Mouse (Mus musculus) lung, adult 2 months (tissue): Measurements from ENCODE around the gene Gse1. TPM values are rescaled to one million over a fixed set of nuclear protein-coding genes. Genes with fewer than 3 reads are reported as not detected.

ENCODE experiments used
- DNase-seq: peaks from one replicate; pipeline ENCODE4 v3.0.0; 2022
- H3K4me1 ChIP-seq: fragments of 200-500 bp; 2 replicates; pipeline ENCODE4 v1.6.1; 2011; ENCODE audit warnings: low read length; ENCODE audit not compliant: control insufficient read depth, insufficient read depth
- H3K4me3 ChIP-seq: fragments of 200-500 bp; replicated peaks from 2 replicates; pipeline ENCODE3; 2011; ENCODE audit warnings: low read depth, mild to moderate bottlenecking, control low read depth, low read length; ENCODE audit errors: extremely low read depth
- CTCF ChIP-seq: fragments of 200-500 bp; IDR thresholded peaks from 2 replicates; pipeline ENCODE4 v1.5.1; 2011; ENCODE audit warnings: mild to moderate bottlenecking, low read length, control low read depth; ENCODE audit not compliant: insufficient read depth
- POLR2A ChIP-seq: fragments of 200-500 bp; IDR thresholded peaks from 2 replicates; pipeline ENCODE4 v1.6.1; 2011; ENCODE audit warnings: low read depth, mild to moderate bottlenecking, control low read depth, low read length, borderline replicate concordance; ENCODE audit errors: extremely low read depth
- WGBS: fragments of 180-500 bp; shearing (Covaris S2); methylation state at CpG from one replicate; pipeline ENCODE4 v1.1.7; 2018; 5-methylcytosine and 5-hydroxymethylcytosine counted together
- polyA plus RNA-seq: library from polyadenylated mRNA; depleted of rRNA; stranded (reverse); fragments of >200 nt; gene quantifications from 2 replicates; pipeline ENCODE4 v1.2.3, GENCODE M21; 2012

Gse1 gene
- polyA plus RNA-seq, 1 experiment, result 35.6 TPM

DNA sequence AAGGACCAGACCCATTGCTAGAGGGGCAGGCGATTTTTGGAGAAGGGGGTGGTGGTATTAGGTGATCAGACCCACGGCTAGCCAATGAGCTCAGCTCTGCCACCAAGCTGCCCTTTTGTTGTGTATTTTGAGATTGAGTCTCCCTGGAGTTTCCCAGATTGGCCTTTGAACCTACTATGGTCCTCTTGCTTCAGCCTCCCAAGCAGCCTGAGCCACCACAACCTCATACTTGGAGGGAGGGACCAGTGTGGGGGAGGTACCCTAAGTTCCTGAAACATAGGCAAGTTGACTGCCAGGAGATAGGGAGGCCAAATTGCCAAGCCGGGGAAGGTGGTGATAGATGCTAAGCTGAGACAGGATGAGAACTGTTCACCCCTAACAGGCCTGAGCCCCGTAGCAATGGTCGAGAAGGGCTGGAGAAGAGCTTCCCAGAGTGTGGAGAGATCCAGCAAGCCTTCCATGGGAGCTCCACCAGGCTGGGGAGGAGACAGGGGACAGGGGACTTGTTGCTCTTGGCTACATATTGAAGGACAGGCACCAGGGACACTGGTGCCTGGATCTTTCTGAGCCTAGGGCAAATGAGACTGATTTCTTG lies 282.7 kb downstream of the Gse1 start:
- TF ChIP-seq POLR2A (no peak), CTCF (no peak)
- DNase-seq, result no peak

DNA sequence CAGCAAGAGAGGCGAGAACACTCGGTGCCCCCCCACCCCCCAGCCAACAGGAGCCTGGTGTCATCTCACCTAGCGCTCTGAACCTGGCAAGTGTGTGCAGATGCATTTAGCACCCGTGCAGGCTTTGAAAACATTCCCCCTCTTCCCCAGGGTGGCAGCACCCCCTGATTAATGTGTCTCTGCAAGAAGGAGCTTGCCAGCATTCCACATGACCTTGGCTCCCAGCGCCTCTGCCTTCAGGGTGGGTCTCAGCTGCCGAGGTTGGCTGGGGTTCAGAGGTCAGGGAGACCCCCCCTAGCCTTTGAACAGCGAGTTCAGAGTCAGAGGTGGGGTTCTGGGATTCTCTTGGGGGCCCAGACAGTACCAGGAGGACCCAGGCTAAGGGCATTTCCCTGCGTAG lies 283.5 kb downstream of the Gse1 start:
- 56% methylated on average over 8 of the region's 8 CpGs for WGBS
- DNase-seq, result no peak

More for the DNA sequence above, 282.7 kb downstream of the Gse1 start:
- H3K4me1 ChIP-seq, result peaks cover 17% of the 10 kb centered on the region
- WGBS, result 54% methylated on average over 5 of the region's 5 CpGs
- no peak overlapping the region for H3K4me3 ChIP-seq

DNA sequence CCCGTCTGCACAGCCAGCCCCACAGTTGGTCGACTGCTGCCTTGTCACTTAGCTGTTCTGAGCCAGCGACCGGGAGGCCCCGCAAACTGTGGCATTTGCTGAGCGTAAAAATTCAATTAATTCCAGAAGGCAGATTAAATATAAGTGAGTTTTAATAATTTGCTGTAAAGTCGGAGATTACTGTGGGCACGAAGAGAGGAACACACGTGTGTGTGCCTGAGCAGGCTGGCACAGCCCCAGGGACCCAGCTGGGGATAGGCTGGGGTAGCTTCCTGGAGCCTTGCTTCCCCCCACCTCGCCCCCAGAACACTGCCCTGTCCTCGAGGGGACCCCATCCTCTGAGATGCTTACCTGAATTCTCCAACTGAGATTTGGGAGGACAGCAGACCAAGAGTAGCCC lies 284.1 kb downstream of the Gse1 start:
- WGBS, result 73% methylated on average over 11 of the region's 11 CpGs
- no peak for DNase-seq
- no peak for TF ChIP-seq CTCF
- Histone ChIP-seq H3K4me3 (no peak overlapping the region), H3K4me1 (peaks cover 13% of the 10 kb centered on the region)

More for the DNA sequence above, 283.5 kb downstream of the Gse1 start:
- H3K4me1 ChIP-seq, result peaks cover 14% of the 10 kb centered on the region
- no peak overlapping the region for H3K4me3 ChIP-seq
- TF ChIP-seq CTCF, result no peak
- no peak for TF ChIP-seq POLR2A

DNA sequence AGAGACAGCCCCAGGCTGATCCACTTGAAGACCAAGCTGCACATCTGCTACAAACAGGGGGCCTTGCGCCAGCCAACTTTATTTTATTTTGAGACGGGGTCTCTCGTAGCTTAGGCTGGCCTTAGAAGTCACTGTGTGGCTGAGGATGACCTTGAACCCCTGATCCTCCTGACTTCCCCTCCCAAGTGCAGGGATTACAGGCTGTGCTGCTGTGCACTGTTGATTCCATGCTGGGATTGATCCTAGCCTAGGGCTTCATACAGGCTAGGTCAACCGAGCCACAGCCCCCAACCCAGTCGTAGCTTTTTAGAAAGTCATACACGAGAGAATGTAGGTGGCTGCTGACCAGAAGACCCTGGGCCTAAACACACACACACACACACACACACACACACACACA lies 284.9 kb downstream of the Gse1 start:
- H3K4me1 ChIP-seq, result peaks cover 14% of the 10 kb centered on the region
- H3K4me3 ChIP-seq, result no peak overlapping the region
- no peak for DNase-seq
- TF ChIP-seq POLR2A, result no peak
- no peak for TF ChIP-seq CTCF
- WGBS, result 87% methylated on average over 6 of the region's 6 CpGs

DNA sequence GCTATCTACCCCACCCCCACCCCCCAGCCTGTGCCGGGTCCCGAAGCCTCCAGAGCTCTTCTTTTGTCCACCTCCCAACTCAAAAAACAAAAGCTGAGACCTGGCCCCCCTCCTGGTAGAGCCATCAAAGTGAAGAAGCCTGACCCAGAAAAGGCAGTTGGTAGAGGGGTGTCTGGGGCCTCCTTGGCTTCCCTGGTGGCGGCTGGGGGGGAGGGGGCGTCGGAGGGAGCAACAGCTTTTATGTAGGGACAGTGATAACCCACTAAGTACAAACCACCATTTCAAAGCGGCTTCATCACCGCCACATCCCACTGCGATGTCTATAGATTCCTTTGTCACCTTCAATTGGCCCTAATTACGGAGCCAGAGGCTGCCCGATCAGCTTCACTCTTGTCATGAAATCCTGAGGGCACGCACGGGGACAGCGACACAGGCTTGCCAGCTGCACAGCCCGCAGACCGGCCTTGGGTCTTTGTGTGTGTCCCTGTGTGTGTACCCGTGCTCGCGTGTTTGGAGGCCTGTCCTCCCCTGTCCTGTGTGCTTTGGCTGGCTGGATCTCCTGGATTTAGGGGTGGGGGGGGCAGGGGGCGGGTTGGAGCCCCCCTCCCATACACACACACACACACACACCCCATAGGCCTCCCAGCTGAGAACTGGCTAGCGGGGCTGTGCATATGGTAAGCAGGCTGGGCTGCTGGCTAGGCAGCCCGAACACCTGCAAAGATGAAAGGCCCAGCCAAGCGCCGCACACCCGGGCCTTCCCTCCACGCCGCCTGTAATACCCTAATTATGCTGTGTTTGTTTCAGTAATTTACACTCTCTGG lies 285.6 kb downstream of the Gse1 start:
- TF ChIP-seq CTCF (no peak), POLR2A (no peak)
- no peak for DNase-seq
- 77% methylated on average over 26 of the region's 26 CpGs for WGBS
- Histone ChIP-seq H3K4me3 (no peak overlapping the region), H3K4me1 (peaks cover 15% of the 10 kb centered on the region)

DNA sequence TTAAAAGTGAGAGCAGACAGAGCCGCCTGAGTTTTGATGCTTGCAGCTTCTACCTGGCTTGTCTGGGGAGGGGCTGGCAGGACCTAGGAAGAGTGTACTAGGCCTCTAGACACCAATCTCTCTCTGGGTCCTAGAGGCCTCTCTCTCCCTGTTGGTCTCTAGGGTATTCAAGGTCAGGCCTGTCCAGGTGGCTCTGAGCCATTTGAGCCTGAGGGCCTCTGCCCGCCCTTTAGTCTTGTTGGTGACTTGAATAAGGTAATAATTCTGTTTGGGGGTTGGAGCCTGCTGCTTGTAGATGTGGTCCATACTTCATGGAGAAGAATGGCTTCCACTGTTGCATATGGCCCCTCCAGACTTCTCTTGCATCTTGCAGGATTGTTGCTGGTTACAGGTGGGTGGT lies 287.0 kb downstream of the Gse1 start:
- no peak for DNase-seq
- TF ChIP-seq POLR2A (no peak), CTCF (no peak)
- no peak overlapping the region for H3K4me3 ChIP-seq
- H3K4me1 ChIP-seq, result peaks cover 4% of the 10 kb centered on the region; the same call in 1 of the 2 replicates
- 90% methylated on average over 2 of the region's 2 CpGs for WGBS

DNA sequence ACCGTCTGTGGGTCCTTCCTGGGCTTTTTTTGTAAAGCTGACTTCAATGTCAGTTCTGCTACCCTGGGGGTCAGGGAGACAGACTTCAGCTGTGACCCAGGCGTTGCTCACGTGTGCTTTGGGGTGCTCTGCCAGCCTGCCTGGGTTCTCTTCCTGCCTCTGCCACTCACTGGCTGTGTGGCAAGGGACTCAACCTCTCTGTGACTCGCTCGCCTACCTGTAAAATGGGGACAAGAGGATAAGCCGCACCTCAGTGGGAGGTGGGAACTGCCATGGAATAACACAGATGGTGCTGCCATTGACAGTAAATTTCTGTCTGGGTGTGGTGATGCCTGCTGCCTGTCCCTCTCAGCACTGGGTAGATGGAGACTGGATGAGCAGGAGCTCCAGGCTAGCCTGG lies 287.4 kb downstream of the Gse1 start:
- H3K4me1 ChIP-seq, result peaks cover 6% of the 10 kb centered on the region; the same call in 1 of the 2 replicates
- TF ChIP-seq POLR2A (no peak), CTCF (no peak)
- WGBS, result 86% methylated on average over 6 of the region's 6 CpGs
- no peak for DNase-seq
- no peak overlapping the region for H3K4me3 ChIP-seq

DNA sequence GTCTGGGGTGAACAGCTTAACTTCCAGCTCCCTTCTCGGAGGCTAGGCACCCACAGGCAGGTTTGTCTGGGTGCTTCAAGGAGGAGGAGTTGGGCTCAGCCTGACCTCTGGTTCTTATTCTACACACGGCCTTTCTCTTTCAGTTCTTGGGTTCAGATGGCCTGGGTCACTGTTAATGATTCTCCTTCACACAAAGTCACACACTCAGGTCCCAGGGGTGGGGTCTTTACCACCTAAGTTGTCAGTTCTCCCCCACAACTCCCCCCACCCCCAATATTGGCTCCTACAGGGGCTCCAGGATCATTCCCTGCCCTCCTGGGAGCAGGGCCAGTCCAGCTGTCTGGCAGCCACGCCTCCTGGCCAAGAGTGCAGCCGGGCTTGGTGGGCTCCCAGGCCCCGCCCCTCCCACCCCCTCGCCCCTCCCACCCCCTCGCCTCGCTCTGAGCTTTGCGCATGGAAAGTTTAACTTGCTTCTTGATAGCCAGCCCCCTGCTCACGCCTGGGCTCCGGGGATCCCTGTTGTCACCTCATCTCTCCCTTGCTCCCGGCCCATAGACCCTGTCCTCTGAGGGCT lies 288.0 kb downstream of the Gse1 start:
- no peak overlapping the region for H3K4me3 ChIP-seq
- no peak for TF ChIP-seq POLR2A
- no peak for TF ChIP-seq CTCF
- H3K4me1 ChIP-seq, result peaks cover 6% of the 10 kb centered on the region; the same call in 1 of the 2 replicates
- no peak for DNase-seq
- WGBS, result 33% methylated on average over 12 of the region's 12 CpGs

DNA sequence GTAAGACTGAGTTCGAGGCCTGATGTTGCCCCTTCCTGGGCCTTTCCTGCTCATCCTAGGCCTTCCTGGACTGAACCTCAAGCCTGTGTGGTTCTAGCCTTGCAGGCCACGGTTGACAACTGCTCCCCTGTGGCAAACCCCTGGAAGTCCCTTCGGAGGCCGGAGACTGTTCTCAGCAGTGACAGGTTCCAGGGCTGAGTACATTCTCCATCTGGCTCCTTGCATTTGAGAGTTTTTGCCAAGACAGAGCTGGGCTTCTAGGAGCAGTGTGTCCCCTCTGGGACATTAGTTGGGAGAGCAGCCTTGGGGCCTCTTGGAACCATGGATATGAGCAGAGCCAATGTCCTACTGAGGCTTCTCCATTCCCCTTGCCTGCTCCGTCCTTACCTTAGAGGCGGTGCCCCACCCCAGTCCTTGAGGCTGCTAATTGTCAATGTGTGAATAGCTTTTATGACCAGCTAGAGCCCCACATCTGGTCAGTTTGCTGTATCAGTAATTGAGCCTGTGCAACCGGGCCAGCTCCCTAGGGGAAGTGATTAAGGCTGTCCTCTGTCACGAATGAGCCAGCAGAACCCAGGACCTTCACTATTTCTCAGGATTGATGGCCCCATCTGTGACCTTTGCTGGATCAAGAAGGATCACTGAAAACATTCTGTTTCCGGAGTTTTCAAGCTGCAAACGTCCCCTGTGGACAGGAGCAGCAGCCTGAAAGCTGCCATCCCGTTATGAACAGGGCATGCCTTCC lies 289.6 kb downstream of the Gse1 start:
- TF ChIP-seq POLR2A, result no peak
- TF ChIP-seq CTCF, result no peak
- DNase-seq, result no peak
- no peak overlapping the region for H3K4me3 ChIP-seq

More for the DNA sequence above, 289.6 kb downstream of the Gse1 start:
- peaks cover 6% of the 10 kb centered on the region; the same call in 1 of the 2 replicates for H3K4me1 ChIP-seq
- 58% methylated on average over 11 of the region's 11 CpGs for WGBS
